Mouse (Mus musculus): ENCODE results near the gene Zfp935. TPM values are rescaled to one million over a fixed set of nuclear protein-coding genes. Genes with fewer than 3 reads are reported as not detected.
A peak's percentile ranks its signal among the peaks of the same experiment; 100 is the strongest.
"Not testable (repeated sequence)": the region's sequence is repeated elsewhere in the genome, so short reads cannot be mapped to it uniquely, and the experiment has no call there.

Zfp935 gene
- polyA plus RNA-seq (2012; fragmentation: generic; extraction: Trizol), result not detected
- long read RNA-seq, experiment 1, result 0 reads
- long read RNA-seq, experiment 2, result 0 reads

- not testable (repeated sequence) for H3K27me3 ChIP-seq (ENCODE audit: control insufficient read depth, insufficient read depth, insufficient read length); H3K36me3 ChIP-seq (ENCODE audit: control insufficient read depth, insufficient read depth); H3ac ChIP-seq (ENCODE audit: control insufficient read depth, insufficient read length, low read depth); H3K79me2 ChIP-seq (ENCODE audit: control insufficient read depth, insufficient read depth); H3K79me3 ChIP-seq (ENCODE audit: low read depth)
- H3K4me3 ChIP-seq (ENCODE audit: insufficient read depth, poor library complexity, severe bottlenecking), result peak within 1 kb of the TSS; percentile 31
These were observed at the start of gene Zfp935 for GRCm38 (mm10) chr13:62558189-62559110. Zfp935 (minus strand) TSS chr13:62558511.

DNA sequence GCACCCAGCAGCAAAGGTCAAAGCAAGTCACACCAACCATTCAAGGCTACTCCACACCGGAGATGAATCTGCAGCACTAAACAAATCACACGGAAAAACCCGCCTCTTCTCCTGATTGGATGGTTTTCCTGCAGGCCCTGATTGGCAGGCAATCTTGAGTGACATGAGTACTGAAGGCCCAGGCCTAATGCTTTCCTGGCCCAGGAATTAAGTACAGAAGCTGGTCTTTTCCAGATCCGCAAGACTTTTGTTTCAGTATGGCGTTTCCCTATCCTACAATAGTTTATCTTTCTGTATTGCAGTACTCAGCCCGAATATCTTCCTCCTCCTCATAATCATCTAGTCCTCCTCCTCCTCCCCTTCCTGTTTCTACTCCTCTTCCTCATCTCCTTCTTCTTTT lies 12.8 kb upstream of the Zfp935 start, which contains the start of gene Zfp934:
Gene Zfp934 (minus strand): TSS at position 101 of the 400 bp plus-strand sequence.
- not testable (repeated sequence) for H3K79me2 ChIP-seq (ENCODE audit: control insufficient read depth, insufficient read depth); H3K4me3 ChIP-seq (ENCODE audit: insufficient read depth, poor library complexity, severe bottlenecking); H3ac ChIP-seq (ENCODE audit: control insufficient read depth, insufficient read length, low read depth)

DNA sequence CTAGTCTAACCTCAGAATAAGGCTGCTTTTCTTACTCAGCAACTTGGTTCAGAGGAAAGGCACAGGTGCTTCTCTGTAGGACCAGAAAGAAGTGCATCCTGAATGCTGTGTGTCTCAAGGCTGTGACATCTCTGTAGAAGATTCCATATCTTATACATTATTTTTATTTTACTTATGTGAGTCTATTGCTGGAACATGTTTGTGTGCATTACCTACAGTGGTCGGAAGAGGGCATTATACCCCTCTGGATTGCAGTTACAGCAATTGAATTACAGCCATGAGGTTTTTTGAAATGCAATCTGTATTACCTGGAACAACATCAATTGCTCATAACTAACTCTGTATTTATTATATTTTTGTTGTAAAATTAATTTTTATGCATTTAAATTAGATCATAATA lies 3.4 kb upstream of the Zfp935 start:
- H3K36me3 ChIP-seq (ENCODE audit: control insufficient read depth, insufficient read depth); H3K27me3 ChIP-seq (ENCODE audit: control insufficient read depth, insufficient read depth, insufficient read length); H3K79me3 ChIP-seq (ENCODE audit: low read depth); H3K4me3 ChIP-seq (ENCODE audit: insufficient read depth, poor library complexity, severe bottlenecking); H3K79me2 ChIP-seq (ENCODE audit: control insufficient read depth, insufficient read depth); H3ac ChIP-seq (ENCODE audit: control insufficient read depth, insufficient read length, low read depth): not testable (repeated sequence)

More for the DNA sequence above, 12.8 kb upstream of the Zfp935 start, which contains the start of gene Zfp934:
- not testable (repeated sequence) for H3K79me3 ChIP-seq (ENCODE audit: low read depth); H3K27me3 ChIP-seq (ENCODE audit: control insufficient read depth, insufficient read depth, insufficient read length); H3K36me3 ChIP-seq (ENCODE audit: control insufficient read depth, insufficient read depth)

DNA sequence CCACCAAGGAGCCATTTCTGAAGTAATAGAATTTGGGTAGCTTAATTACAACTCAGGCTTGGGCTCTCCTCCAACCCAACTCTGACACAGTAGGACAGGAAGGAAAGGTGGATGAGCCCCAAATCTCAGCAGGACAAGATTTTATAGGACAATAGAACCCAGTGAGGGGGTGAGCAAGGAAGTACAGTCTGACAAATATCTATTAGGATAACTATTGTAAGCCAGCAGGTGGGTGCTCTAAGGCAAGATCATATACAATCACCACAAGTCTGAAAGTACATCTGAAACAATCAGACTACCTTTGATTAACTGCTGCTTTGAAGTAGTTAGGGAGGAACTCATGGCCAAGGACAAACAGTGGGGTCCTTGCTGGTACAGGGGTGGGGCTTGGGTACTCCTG lies 28.2 kb downstream of the Zfp935 start:
- not testable (repeated sequence) for H3K4me3 ChIP-seq (ENCODE audit: insufficient read depth, poor library complexity, severe bottlenecking); H3K36me3 ChIP-seq (ENCODE audit: control insufficient read depth, insufficient read depth); H3K79me2 ChIP-seq (ENCODE audit: control insufficient read depth, insufficient read depth); H3K79me3 ChIP-seq (ENCODE audit: low read depth); H3ac ChIP-seq (ENCODE audit: control insufficient read depth, insufficient read length, low read depth); H3K27me3 ChIP-seq (ENCODE audit: control insufficient read depth, insufficient read depth, insufficient read length)

DNA sequence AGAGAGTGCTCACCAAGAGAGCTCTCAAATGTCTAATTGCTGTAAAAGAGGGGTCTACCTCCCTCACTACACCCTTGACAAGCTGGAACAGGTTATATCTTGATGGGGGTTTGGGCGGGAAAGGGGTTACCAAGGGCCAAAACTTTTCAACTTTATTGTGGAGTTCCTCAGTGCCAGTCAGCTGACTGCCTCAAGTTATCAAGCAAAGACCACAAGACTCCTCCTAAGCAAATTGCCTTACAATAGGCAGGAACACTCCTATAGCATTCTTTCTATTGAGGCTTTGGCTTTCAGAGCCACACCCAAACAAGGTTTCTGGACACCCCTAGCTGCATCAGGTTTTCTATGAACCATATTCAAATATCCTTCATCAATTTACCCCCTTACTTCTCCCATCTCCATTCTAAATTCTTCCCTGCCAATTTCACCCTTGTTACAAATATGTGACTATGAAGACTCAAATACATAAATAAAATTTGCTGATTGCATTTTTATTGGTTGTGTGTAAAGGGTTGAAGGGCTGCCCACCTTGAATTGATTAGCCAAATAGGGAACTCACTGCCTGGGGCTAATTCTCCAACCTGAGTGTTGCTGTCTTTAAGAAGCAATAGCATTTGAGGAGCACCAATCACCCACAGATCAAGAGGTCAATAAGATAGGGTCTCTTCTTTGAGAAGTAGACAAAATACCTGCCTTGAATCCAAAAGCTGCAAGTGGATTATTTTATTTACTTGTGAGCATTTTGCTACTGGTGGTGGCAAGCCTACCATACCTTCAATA lies 47.5 kb downstream of the Zfp935 start:
- H3ac ChIP-seq (ENCODE audit: control insufficient read depth, insufficient read length, low read depth); H3K79me2 ChIP-seq (ENCODE audit: control insufficient read depth, insufficient read depth); H3K79me3 ChIP-seq (ENCODE audit: low read depth); H3K36me3 ChIP-seq (ENCODE audit: control insufficient read depth, insufficient read depth); H3K4me3 ChIP-seq (ENCODE audit: insufficient read depth, poor library complexity, severe bottlenecking); H3K27me3 ChIP-seq (ENCODE audit: control insufficient read depth, insufficient read depth, insufficient read length): not testable (repeated sequence)

DNA sequence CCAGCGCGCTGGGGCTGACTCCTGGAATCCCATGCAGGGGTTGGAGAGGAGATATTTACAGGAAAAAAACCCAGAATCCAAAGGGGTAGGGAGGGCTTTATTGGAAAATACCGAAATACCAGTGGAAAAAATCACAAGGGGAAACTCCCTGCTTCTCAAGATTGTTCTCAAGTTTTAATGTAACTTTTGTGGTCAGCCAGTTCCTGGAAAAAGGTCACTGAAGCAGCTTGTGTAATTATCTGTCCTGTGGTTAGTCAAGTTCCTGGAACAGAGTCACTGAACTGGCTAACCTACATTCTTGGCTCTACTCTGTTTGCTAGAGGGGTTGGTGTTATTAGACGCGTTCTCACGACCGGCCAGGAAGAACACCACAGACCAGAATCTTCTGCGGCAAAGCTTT lies 85.7 kb downstream of the Zfp935 start:
- not testable (repeated sequence) for H3K27me3 ChIP-seq (ENCODE audit: control insufficient read depth, insufficient read depth, insufficient read length); H3ac ChIP-seq (ENCODE audit: control insufficient read depth, insufficient read length, low read depth); H3K4me3 ChIP-seq (ENCODE audit: insufficient read depth, poor library complexity, severe bottlenecking); H3K36me3 ChIP-seq (ENCODE audit: control insufficient read depth, insufficient read depth); H3K79me2 ChIP-seq (ENCODE audit: control insufficient read depth, insufficient read depth); H3K79me3 ChIP-seq (ENCODE audit: low read depth)

GRCm38 (mm10) chr13:62469947-62470346 lies 88.4 kb downstream of the Zfp935 start:
- H3K79me3 ChIP-seq (ENCODE audit: low read depth); H3K36me3 ChIP-seq (ENCODE audit: control insufficient read depth, insufficient read depth); H3K4me3 ChIP-seq (ENCODE audit: insufficient read depth, poor library complexity, severe bottlenecking); H3K79me2 ChIP-seq (ENCODE audit: control insufficient read depth, insufficient read depth); H3K27me3 ChIP-seq (ENCODE audit: control insufficient read depth, insufficient read depth, insufficient read length); H3ac ChIP-seq (ENCODE audit: control insufficient read depth, insufficient read length, low read depth): not testable (repeated sequence)

- peak within 1 kb of the TSS; percentile 55 for H3K4me3 ChIP-seq (ENCODE audit: insufficient read depth, poor library complexity, severe bottlenecking)
- peak within 1 kb of the TSS; percentile 52 for H3ac ChIP-seq (ENCODE audit: control insufficient read depth, insufficient read length, low read depth)
- H3K27me3 ChIP-seq (ENCODE audit: control insufficient read depth, insufficient read depth, insufficient read length); H3K36me3 ChIP-seq (ENCODE audit: control insufficient read depth, insufficient read depth); H3K79me3 ChIP-seq (ENCODE audit: low read depth); H3K79me2 ChIP-seq (ENCODE audit: control insufficient read depth, insufficient read depth): not testable (repeated sequence)
These were observed 91.6 kb downstream of the Zfp935 start, which contains the start of gene Gm49359 for GRCm38 (mm10) chr13:62466424-62467334. Gm49359 (minus strand) TSS chr13:62466832.

Small RNA genes lying within 50 kb of the gene (microRNA-seq; reads per million reads assigned to microRNA genes)
- gene Gm22256 (ENCODE audit: borderline microRNAs expressed), result not detected

Other genes starting within 250 kb of the Zfp935 start
- 0.49 TPM for gene Gm3604, start 175.3 kb downstream of the Zfp935 start, polyA plus RNA-seq (2012; fragmentation: generic; extraction: Trizol)
- gene Gm49359, start 91.7 kb downstream of the Zfp935 start, polyA plus RNA-seq (2012; fragmentation: generic; extraction: Trizol), result 1.1 TPM
- 1.5 TPM for gene Zfp934, start 12.7 kb upstream of the Zfp935 start, polyA plus RNA-seq (2012; fragmentation: generic; extraction: Trizol)
- 0.49 TPM for gene 6720489N17Rik, start 65.7 kb upstream of the Zfp935 start, polyA plus RNA-seq (2012; fragmentation: generic; extraction: Trizol)
- gene Platr25, start 202.2 kb upstream of the Zfp935 start, polyA plus RNA-seq (2012; fragmentation: generic; extraction: Trizol), result 2.4 TPM
- gene Gm5141, start 227.3 kb upstream of the Zfp935 start, polyA plus RNA-seq (2012; fragmentation: generic; extraction: Trizol), result 0.32 TPM

Data from C2C12 (cell line).